ENCODE assay signal across 8 mouse cellular contexts in the genomic region with DNA sequence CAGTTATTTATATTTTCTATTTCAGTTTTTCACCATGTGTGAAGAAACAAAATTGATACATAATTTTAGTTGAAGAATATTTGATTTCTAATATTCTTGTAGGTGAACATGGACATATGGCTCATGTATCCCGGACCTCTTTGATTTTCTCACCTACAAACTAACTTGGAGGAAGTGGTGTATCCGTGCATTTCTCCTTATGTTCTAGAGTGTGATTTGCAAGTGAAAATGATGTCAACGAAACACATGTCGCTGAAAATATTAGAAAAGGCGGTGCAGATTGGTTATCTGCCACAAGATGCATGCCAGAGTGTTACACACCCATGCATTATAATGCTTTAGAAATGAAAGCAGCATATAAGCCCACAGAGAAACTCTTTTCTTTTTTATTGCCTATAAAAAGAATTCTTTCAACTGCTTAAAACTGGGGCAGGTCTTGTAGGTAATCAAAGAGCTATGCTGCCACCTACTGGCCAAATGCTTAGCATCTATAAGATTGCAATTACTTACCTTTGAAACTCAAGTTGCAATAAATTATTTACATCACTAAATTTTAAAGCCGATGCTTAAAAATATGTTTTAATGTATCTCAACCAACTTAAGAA.
DNase-seq lines count a peak whose midpoint lies in the region; ATAC-seq and TF ChIP-seq lines count a peak whose summit lies in the region.
"Had no signal": no experiment of that assay in that cellular context is flagged by ENCODE, and none has a peak within 500 bp of the region (broad histone marks: within the 10 kb centered on the region; RNA-seq: fewer than 3 reads in every experiment).

No protein-coding gene starts in this region.

- TF ChIP-seq POLR2A in CH12.LX (IDR thresholded peaks at IDR 0.05; ENCODE audit: low read depth, low read length), result no peak

- DNase-seq in 3T3-L1 (ENCODE audit: low read depth, low spot score) (peak; percentile 84), CH12.LX (ENCODE audit: extremely low read depth) (peak; percentile 12)
- DNase-seq in cerebellum, adult 18-20 months, result peak; percentile 44 to 65
- DNase-seq in forelimb bud, embryonic 11.5 days (ENCODE audit: low read depth, low spot score), result peak; percentile 88
- DNase-seq in layer of hippocampus, adult 8-10 months (ENCODE audit: low spot score in 2 of 2), result peak; percentile 28 to 72
- peak; percentile 70 for DNase-seq in lung, postnatal 14 days

- no peak for ATAC-seq in stomach, embryonic 16.5 days (ENCODE audit: insufficient read depth, low FRiP score)

- peaks cover 21% of the 10 kb centered on the region for H3K9me3 ChIP-seq in CH12.LX (replicated peaks; ENCODE audit: low read length)
- no peaks in the 10 kb centered on the region for H3K9me3 ChIP-seq in stomach, embryonic 16.5 days (replicated peaks; ENCODE audit: control insufficient read depth, low read length)
- H3K9me3 ChIP-seq: liver, embryonic 15.5 days had no signal

- dilution Hi-C loops in CH12.LX (cut with MboI; ENCODE audit: extremely low pct_ligation_motif_present, extremely low pct_unique_long_range_greater_than_20kb, low sequenced_read_pairs), result no loop called here

- no peak overlapping the region for H3K4me2 ChIP-seq in CH12.LX (ENCODE audit: insufficient read depth, low read depth, poor library complexity, severe bottlenecking)
- H3K4me2 ChIP-seq in stomach, embryonic 16.5 days (ENCODE audit: low read depth, low read length), result peak overlapping the region; percentile 20
- H3K4me2 ChIP-seq: liver, embryonic 15.5 days had no signal

- H3K27me3 ChIP-seq in CH12.LX (replicated peaks), result no peaks in the 10 kb centered on the region
- H3K27me3 ChIP-seq in stomach, embryonic 16.5 days (ENCODE audit: control insufficient read depth, insufficient read depth, low read length), result no peaks in the 10 kb centered on the region
- H3K27me3 ChIP-seq: liver, embryonic 15.5 days had no signal

- H3K4me3 ChIP-seq in CH12.LX (replicated peaks in 1 of 3; ENCODE audit: low read depth in 2 of 3, low read length in 2 of 3, poor library complexity in 1 of 3), result no peak overlapping the region
- peak overlapping the region; percentile 15; the same call in 1 of the 2 replicates for H3K4me3 ChIP-seq in stomach, embryonic 16.5 days (replicated peaks; ENCODE audit: low read length)
- H3K4me3 ChIP-seq: liver, embryonic 15.5 days had no signal

- no peaks in the 10 kb centered on the region for H3K4me1 ChIP-seq in CH12.LX (ENCODE audit: control insufficient read depth in 1 of 2, insufficient read depth in 2 of 2)
- no peaks in the 10 kb centered on the region for H3K4me1 ChIP-seq in stomach, embryonic 16.5 days (ENCODE audit: control insufficient read depth, insufficient read depth, low read length)
- H3K4me1 ChIP-seq: liver, embryonic 15.5 days had no signal

- H3K36me3 ChIP-seq in CH12.LX (replicated peaks in 1 of 2; ENCODE audit: control insufficient read depth in 1 of 2, insufficient read depth in 1 of 2, low read length in 1 of 2), result no peaks in the 10 kb centered on the region
- no peaks in the 10 kb centered on the region for H3K36me3 ChIP-seq in stomach, embryonic 16.5 days (ENCODE audit: control insufficient read depth, insufficient read depth, low read length)
- H3K36me3 ChIP-seq: liver, embryonic 15.5 days had no signal

- TF ChIP-seq RAD21 in CH12.LX (IDR thresholded peaks at IDR 0.05; ENCODE audit: low read depth, low read length), result peak; percentile 47

- TF ChIP-seq EP300 in CH12.LX (IDR thresholded peaks at IDR 0.05; ENCODE audit: low read length), result no peak

- H3K79me2 ChIP-seq in CH12.LX (replicated peaks; ENCODE audit: control insufficient read depth, extremely low read depth, insufficient read depth, poor library complexity, severe bottlenecking), result no peaks in the 10 kb centered on the region

- in situ Hi-C loops in CH12.LX (cut with MboI; ENCODE audit: low pct_ligation_motif_present, low pct_unique_long_range_greater_than_20kb, low sequenced_read_pairs), result no loop called here

- peak in 1 of 2 experiments; percentile 41; a peak in 2 of 4 replicates for TF ChIP-seq CTCF in CH12.LX (conservative IDR thresholded peaks at IDR 0.05 in 1 of 2, IDR thresholded peaks at IDR 0.05 in 1 of 2; ENCODE audit: low read depth in 2 of 2, low read length in 2 of 2)

- no peak overlapping the region for H3K27ac ChIP-seq in CH12.LX (ENCODE audit: insufficient read depth, low read depth)
- H3K27ac ChIP-seq in stomach, embryonic 16.5 days (ENCODE audit: low read length), result no peak overlapping the region
- H3K27ac ChIP-seq: liver, embryonic 15.5 days had no signal

- no peak overlapping the region for H3K9ac ChIP-seq in CH12.LX (ENCODE audit: insufficient read depth, low read depth)
- H3K9ac ChIP-seq in stomach, embryonic 16.5 days (ENCODE audit: low read length), result no peak overlapping the region
- H3K9ac ChIP-seq: liver, embryonic 15.5 days had no signal

- 34% methylated on average over 6 of the region's 6 CpGs for WGBS in stomach, embryonic 16.5 days

TF ChIP-seq in CH12.LX, 34 proteins besides CTCF, POLR2A, EP300 and RAD21:
- TF ChIP-seq NRF1 (IDR thresholded peaks at IDR 0.05; ENCODE audit: low read depth, low read length), result no peak
- no peak for TF ChIP-seq BHLHE40 (IDR thresholded peaks at IDR 0.05; ENCODE audit: low read depth, low read length)
- no peak for TF ChIP-seq JUND (conservative IDR thresholded peaks at IDR 0.05; ENCODE audit: low read depth, low read length)
- no peak for TF ChIP-seq SMC3 (IDR thresholded peaks at IDR 0.05; ENCODE audit: low read depth, low read length)
- TF ChIP-seq RCOR1 (conservative IDR thresholded peaks at IDR 0.05; ENCODE audit: low read depth, low read length), result no peak
- TF ChIP-seq POLR2AphosphoS2 (IDR thresholded peaks at IDR 0.05; ENCODE audit: low read depth, low read length), result no peak
- TF ChIP-seq MAFK (IDR thresholded peaks at IDR 0.05; ENCODE audit: insufficient replicate concordance, low read length), result no peak
- no peak for TF ChIP-seq ZKSCAN1 (IDR thresholded peaks at IDR 0.05; ENCODE audit: borderline replicate concordance, low read depth, low read length)
- no peak for TF ChIP-seq ZNF384 (IDR thresholded peaks at IDR 0.05; ENCODE audit: low read depth, low read length)
- TF ChIP-seq MAX (IDR thresholded peaks at IDR 0.05; ENCODE audit: low read length), result no peak
- no peak for TF ChIP-seq MXI1 (IDR thresholded peaks at IDR 0.05; ENCODE audit: low read depth, low read length)
- TF ChIP-seq MAZ (IDR thresholded peaks at IDR 0.05; ENCODE audit: low read depth, low read length), result no peak
- no peak for TF ChIP-seq ETS1 (conservative IDR thresholded peaks at IDR 0.05; ENCODE audit: low read depth, low read length)
- TF ChIP-seq CHD1 (IDR thresholded peaks at IDR 0.05; ENCODE audit: low read depth, low read length), result no peak
- TF ChIP-seq ELF1 (IDR thresholded peaks at IDR 0.05; ENCODE audit: low read depth, low read length), result no peak

Comparison
In these comparisons a context has a peak if more than half of its experiments do, and no peak if none do; other contexts are left out.
1. DNase-seq: peak in every context shown above with its lines; median percentile 88 in forelimb bud, embryonic 11.5 days; 84 in 3T3-L1; 70 in lung, postnatal 14 days; 54 in cerebellum, adult 18-20 months; 50 in layer of hippocampus, adult 8-10 months; 12 in CH12.LX.